Mouse (Mus musculus) thymus, adult 2 months (tissue): ENCODE results near the gene Scn4b. TPM values are rescaled to one million over a fixed set of nuclear protein-coding genes. Genes with fewer than 3 reads are reported as not detected.

Experiments used
- DNase-seq: peaks from one replicate; pipeline ENCODE4 v3.0.0; 2021
- H3K27ac ChIP-seq: fragments of 200-500 bp; 2 replicates; pipeline ENCODE4 v1.5.1; 2012; ENCODE audit warnings: low read length, control low read depth; ENCODE audit not compliant: control insufficient read depth, insufficient read depth
- H3K27me3 ChIP-seq: fragments of 200-500 bp; 2 replicates; pipeline ENCODE4 v1.6.1; 2012; ENCODE audit warnings: mild to moderate bottlenecking, low read length, moderate library complexity, mixed read lengths; ENCODE audit not compliant: control insufficient read depth, insufficient read depth
- H3K36me3 ChIP-seq: fragments of 200-500 bp; 2 replicates; pipeline ENCODE4 v1.6.1; 2012; ENCODE audit warnings: mild to moderate bottlenecking, low read length, moderate library complexity; ENCODE audit not compliant: control insufficient read depth, insufficient read depth
- H3K4me1 ChIP-seq: fragments of 200-500 bp; replicated peaks from 2 replicates; pipeline ENCODE4 v1.6.1; 2012; ENCODE audit warnings: low read length; ENCODE audit not compliant: control insufficient read depth, insufficient read depth
- H3K4me3 ChIP-seq: fragments of 200-500 bp; 2 replicates; pipeline ENCODE4 v1.5.1; 2012; ENCODE audit warnings: mild to moderate bottlenecking, low read length, control low read depth, moderate library complexity; ENCODE audit not compliant: control insufficient read depth, insufficient read depth
- CTCF ChIP-seq: fragments of 200-500 bp; IDR thresholded peaks from 2 replicates; pipeline ENCODE4 v1.5.1; 2012; ENCODE audit warnings: mild to moderate bottlenecking, control low read depth, low read length, moderate library complexity, borderline replicate concordance; ENCODE audit not compliant: control insufficient read depth, poor library complexity, insufficient read depth; ENCODE audit errors: extremely low read depth
- POLR2A ChIP-seq: fragments of 200-500 bp; IDR thresholded peaks from 2 replicates; pipeline ENCODE4 v1.6.1; 2012; ENCODE audit warnings: mild to moderate bottlenecking, low read length, control low read depth, moderate library complexity; ENCODE audit not compliant: control insufficient read depth, poor library complexity, insufficient read depth; ENCODE audit errors: extremely low read depth
- WGBS: fragments of 180-500 bp; shearing (Covaris S2); methylation state at CpG from one replicate; pipeline ENCODE4 v1.1.7; 2018; 5-methylcytosine and 5-hydroxymethylcytosine counted together
- polyA plus RNA-seq: library from polyadenylated mRNA; depleted of rRNA; stranded (reverse); fragments of >200 nt; gene quantifications from 2 replicates; pipeline ENCODE4 v1.2.3, GENCODE M21; 2012

Gene Scn4b
- polyA plus RNA-seq, 1 experiment = 26.2 TPM

DNA sequence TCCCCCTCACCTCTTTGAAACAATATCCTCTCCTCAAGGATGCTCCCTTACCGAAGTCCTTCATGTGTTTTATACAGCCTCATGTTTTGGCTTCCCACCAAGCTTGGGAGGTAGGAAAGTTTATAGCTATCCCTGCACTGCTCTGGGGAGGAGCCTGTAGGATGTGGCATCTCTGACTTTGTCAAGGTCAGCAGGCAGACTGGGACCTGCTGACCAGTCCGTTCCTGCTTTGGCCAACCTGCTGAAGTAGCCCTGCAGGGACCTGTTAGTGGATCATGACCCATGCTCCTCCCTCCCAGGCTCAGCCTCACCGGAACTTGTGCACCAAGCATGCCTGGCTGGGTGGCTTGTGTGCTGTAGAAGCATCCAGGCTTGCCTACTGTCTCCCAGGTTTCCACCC, 4.5 kb downstream of the Scn4b start:
- Histone ChIP-seq H3K36me3 (no peaks in the 10 kb centered on the region), H3K4me3 (no peak overlapping the region), H3K27ac (no peak overlapping the region), H3K4me1 (peaks cover 48% of the 10 kb centered on the region), H3K27me3 (no peaks in the 10 kb centered on the region)
- TF ChIP-seq CTCF (no peak), POLR2A (no peak)
- no peak for DNase-seq
- 82% methylated on average over 3 of the region's 3 CpGs for WGBS

DNA sequence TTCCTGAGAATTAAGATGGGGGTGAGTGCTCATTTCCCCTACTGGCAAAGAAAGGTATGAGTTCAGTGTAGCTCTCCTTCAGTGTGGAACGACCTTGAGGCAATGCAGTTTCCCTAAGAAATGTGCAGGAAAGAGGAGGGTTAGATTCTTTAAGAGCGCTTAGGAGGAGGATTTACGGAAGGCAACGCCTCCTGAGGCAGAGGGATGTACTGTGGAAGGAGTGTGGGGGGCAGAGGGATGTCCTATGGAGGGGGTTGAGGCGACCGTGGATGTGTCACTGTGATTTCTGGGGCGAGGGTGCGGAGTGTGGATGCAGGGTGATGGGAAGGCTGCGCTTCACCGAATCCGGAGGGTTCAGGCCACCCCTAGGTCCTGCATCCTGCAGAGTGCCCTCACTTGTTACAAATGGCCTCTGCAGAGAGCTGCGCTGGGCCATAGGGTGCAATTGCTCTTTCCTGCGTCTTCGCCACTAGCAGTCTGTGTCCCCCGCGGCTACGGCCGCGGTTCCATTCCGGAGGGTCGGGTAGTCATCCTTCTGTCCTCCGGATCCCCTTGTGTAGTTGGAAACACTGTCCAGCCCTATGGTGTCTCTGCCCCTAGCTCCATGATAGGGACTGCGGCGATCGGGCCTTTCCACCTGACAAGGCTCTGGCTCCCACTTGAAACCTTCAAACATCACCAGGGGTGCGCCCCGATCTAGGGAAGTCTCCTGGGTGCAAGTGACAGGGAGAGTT, 7.5 kb downstream of the Scn4b start:
- Histone ChIP-seq H3K27me3 (no peaks in the 10 kb centered on the region), H3K4me1 (peaks cover 33% of the 10 kb centered on the region), H3K36me3 (no peaks in the 10 kb centered on the region), H3K4me3 (peak overlapping the region; percentile 55), H3K27ac (no peak overlapping the region)
- WGBS = 21% methylated on average over 27 of the region's 27 CpGs
- TF ChIP-seq POLR2A (no peak), CTCF (no peak)
- no peak for DNase-seq

DNA sequence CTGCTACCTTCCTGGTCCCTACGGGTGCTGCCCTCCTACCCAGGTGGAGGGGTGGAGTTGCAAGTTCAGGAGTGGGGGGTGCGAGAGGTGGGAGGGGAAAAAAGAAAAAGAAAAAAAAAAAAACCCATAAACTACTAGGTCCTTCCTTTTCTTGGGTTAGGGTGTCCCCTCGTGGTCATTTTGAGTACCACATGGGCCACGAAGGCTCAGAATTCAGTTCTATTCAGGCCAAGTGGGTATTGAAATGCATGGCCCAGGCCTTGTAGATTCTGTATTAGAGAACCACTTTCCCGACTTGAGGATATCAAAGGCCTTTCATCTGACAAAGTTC, 8.0 kb downstream of the Scn4b start:
- WGBS = 1% methylated on average over 5 of the region's 5 CpGs
- peak; percentile 88 for DNase-seq
- TF ChIP-seq CTCF = no peak
- TF ChIP-seq POLR2A = no peak
- H3K4me3 ChIP-seq = peak overlapping the region; percentile 55
- H3K4me1 ChIP-seq = peaks cover 38% of the 10 kb centered on the region
- no peaks in the 10 kb centered on the region for H3K36me3 ChIP-seq
- no peaks in the 10 kb centered on the region for H3K27me3 ChIP-seq
- no peak overlapping the region for H3K27ac ChIP-seq

DNA sequence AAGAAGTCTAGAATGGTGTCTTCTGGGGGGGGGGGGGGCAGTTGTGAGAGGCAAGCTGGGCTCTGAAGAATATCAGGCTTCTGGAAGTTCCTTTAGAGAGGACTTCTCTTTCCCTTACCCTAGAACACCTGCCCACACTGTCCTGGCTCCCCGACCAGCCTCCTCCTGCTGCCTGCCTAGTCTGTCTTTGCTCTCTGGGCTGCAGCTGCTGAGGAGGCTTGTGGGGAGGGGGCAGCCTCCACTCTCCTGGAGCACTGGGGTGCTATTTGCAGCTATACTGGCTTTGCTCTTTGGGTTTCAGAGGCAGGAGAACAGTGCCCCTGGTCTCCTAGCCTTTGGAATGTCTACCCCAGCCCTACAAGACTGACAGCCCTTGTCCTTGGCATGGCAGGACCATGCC, 12.7 kb downstream of the Scn4b start:
- TF ChIP-seq CTCF = no peak
- TF ChIP-seq POLR2A = no peak
- Histone ChIP-seq H3K27ac (no peak overlapping the region), H3K36me3 (no peaks in the 10 kb centered on the region), H3K4me1 (peaks cover 38% of the 10 kb centered on the region), H3K4me3 (no peak overlapping the region), H3K27me3 (no peaks in the 10 kb centered on the region; the same call in 1 of the 2 replicates)
- 28% methylated on average over 1 of the region's 1 CpGs for WGBS
- DNase-seq = no peak

DNA sequence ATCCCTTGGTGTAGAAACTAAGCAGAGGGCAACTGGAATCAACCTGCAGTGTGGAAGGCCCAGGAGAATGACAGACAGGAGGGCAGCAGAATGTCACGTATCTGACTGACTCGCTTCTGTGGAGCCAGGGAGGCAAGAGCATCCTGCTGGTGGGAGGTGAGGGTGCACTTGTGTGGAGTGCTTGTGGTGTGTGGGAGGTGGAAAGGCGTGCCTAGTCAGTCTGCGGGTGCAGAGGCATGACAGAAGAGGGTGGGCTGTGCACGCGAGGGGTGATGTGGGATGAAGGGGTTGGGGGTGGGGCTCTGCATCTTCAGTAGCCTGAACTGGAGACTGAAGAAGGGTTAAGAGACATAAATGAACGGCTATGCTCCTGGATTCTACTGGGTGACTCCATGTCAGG, 15.2 kb downstream of the Scn4b start:
- Histone ChIP-seq H3K4me1 (peaks cover 21% of the 10 kb centered on the region), H3K4me3 (no peak overlapping the region), H3K36me3 (no peaks in the 10 kb centered on the region), H3K27ac (peak overlapping the region; percentile 29; the same call in 1 of the 2 replicates), H3K27me3 (no peaks in the 10 kb centered on the region; the same call in 1 of the 2 replicates)
- WGBS = 21% methylated on average over 7 of the region's 7 CpGs
- peak; percentile 59 for DNase-seq
- TF ChIP-seq CTCF (0 out of 2 replicates have a peak, but pooled peaks have one; percentile 27), POLR2A (no peak)

DNA sequence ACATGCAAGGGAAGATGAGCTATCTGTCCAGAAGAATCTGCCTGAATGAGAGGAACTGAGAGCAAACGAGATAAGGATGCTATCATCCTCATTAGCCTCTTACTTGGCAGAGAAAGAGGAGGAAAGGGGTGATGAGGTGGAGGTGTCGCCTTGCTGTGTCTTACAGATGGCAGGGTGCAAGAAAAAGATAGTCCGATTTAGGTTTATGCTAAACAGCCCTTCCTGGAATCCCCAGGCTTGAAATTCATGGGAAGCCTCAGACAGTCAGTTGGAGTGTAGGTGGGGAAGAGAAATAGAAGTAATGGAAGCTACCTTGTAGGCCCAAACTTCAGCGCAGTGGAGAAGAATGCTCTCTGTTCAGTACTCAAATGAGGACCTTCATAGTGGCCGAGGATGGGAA, 29.7 kb downstream of the Scn4b start:
- no peaks in the 10 kb centered on the region for H3K4me1 ChIP-seq
- no peak for DNase-seq
- TF ChIP-seq POLR2A (no peak), CTCF (no peak)
- H3K36me3 ChIP-seq = no peaks in the 10 kb centered on the region
- 92% methylated on average over 5 of the region's 5 CpGs for WGBS
- no peaks in the 10 kb centered on the region for H3K27me3 ChIP-seq
- H3K27ac ChIP-seq = no peak overlapping the region
- H3K4me3 ChIP-seq = no peak overlapping the region
